Mouse (Mus musculus) heart, postnatal 0 days (tissue): ENCODE data around the gene S100a16. TPM values are rescaled to one million over a fixed set of nuclear protein-coding genes. Genes with fewer than 3 reads are reported as not detected.
A peak's percentile ranks its signal among the peaks of the same experiment; 100 is the strongest.

ENCODE experiments used
- ATAC-seq: fragments of 200-750 bp; cut with Nextera tagmentation; 2 replicates; pipeline ENCODE4 v1.8.0; 2017; ENCODE audit warnings: low read depth, moderate number of reproducible peaks, moderate library complexity; ENCODE audit not compliant: insufficient read depth
- DNase-seq: peaks from one replicate; pipeline ENCODE4 v3.0.0-alpha.2; 2016; ENCODE audit warnings: low spot score
- H3K27ac ChIP-seq: fragments of 300-500 bp; sonication (generic); 2 replicates; pipeline ENCODE4 v1.5.1; 2014; ENCODE audit warnings: low read depth, mild to moderate bottlenecking
- H3K27me3 ChIP-seq: fragments of 300-500 bp; sonication (generic); 2 replicates; pipeline ENCODE4 v1.6.1; 2014; ENCODE audit warnings: low read length, mixed read lengths; ENCODE audit not compliant: control insufficient read depth, insufficient read depth
- H3K36me3 ChIP-seq: fragments of 300-500 bp; sonication (generic); replicated peaks from 2 replicates; pipeline ENCODE4 v1.6.1; 2014; ENCODE audit warnings: low read length, mixed read lengths; ENCODE audit not compliant: control insufficient read depth, insufficient read depth
- H3K4me1 ChIP-seq: fragments of 300-500 bp; sonication (generic); 2 replicates; pipeline ENCODE4 v1.6.1; 2014; ENCODE audit warnings: antibody characterized with exemption; ENCODE audit not compliant: control insufficient read depth, insufficient read depth
- H3K4me2 ChIP-seq: fragments of 300-500 bp; sonication (generic); 2 replicates; pipeline ENCODE4 v1.6.1; 2014; ENCODE audit warnings: low read depth, mild to moderate bottlenecking, low read length, moderate library complexity
- H3K4me3 ChIP-seq: fragments of 300-500 bp; sonication (generic); 2 replicates; pipeline ENCODE4 v1.5.1; 2014; ENCODE audit warnings: low read depth, low read length
- H3K9ac ChIP-seq: fragments of 300-500 bp; sonication (generic); replicated peaks from 2 replicates; pipeline ENCODE4 v1.6.1; 2014; ENCODE audit warnings: low read depth, low read length, mixed read lengths
- H3K9me3 ChIP-seq: fragments of 300-500 bp; sonication (generic); replicated peaks from 2 replicates; pipeline ENCODE4 v1.6.1; 2016; ENCODE audit warnings: low read length; ENCODE audit not compliant: control insufficient read depth
- CTCF ChIP-seq: IDR thresholded peaks from 2 replicates; pipeline ENCODE4 v1.5.1; 2016; ENCODE audit warnings: antibody characterized with exemption, control low read depth, low read depth
- EP300 ChIP-seq: IDR thresholded peaks from 2 replicates; pipeline ENCODE4 v1.6.1; 2016; ENCODE audit warnings: antibody characterized with exemption, low read depth
- WGBS: fragments of 180-500 bp; shearing (Covaris S2); extraction: QIAGEN DNeasy Blood & Tissue Kit; methylation state at CpG from one replicate; pipeline ENCODE4 v1.1.7; 2014; 5-methylcytosine and 5-hydroxymethylcytosine counted together
- polyA plus RNA-seq: library from polyadenylated mRNA; unstranded; fragments of >200 nt; fragmentation: Nextera tagmentation; extraction: Ambion mirVana; gene quantifications from 2 replicates; pipeline ENCODE4 v1.2.1, GENCODE M21; 2015
- total RNA-seq: library from RNA; depleted of rRNA; stranded (reverse); fragments of >200 nt; gene quantifications from 2 replicates; pipeline ENCODE4 v1.2.3, GENCODE M21; 2014; ENCODE audit warnings: low replicate concordance; rRNA removed

S100a16 gene
- total and polyA plus RNA-seq, 2 experiments from 2014 or later: 89.8 to 131 TPM

DNA sequence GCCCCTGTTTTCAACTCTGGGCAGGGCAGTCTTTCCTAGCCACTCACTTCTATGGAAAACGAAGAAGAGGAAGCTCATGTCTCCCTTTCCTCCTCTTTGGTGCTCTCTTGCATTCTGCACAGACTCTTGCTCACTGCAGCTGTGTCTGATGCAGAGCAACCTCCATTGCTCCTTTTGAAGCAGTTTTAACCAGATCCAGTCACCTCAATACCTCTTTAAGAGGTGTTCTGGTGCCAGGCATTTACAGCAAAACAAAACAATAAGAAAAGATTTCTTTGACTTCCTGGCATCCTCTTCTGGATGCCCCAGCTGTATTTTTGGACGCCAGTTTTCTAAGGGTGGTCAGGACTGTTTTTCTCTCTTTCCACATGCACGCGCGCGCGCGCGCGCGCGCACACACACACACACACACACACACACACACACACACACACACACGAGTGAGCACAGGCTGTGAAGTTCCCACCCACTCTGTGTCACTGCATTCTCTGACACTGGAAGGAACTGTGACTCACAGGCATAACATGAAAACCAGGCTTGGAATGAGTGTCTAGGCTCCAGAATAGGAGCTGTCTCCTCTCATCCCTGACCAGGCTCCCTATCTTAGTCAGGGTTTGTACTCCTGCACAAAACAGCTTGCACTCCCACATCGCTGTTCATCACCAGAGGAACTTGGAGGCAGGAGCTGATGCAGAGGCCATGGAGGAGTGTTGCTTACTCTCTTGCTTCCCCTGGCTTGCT is 50.5 kb downstream of the S100a16 start:
- no peak overlapping the region for H3K4me3 ChIP-seq
- H3K4me2 ChIP-seq: no peak overlapping the region
- H3K9ac ChIP-seq: no peak overlapping the region
- no peaks in the 10 kb centered on the region for H3K27me3 ChIP-seq
- DNase-seq (no peak), ATAC-seq (peak; percentile 52; the same call in 1 of the 2 replicates)
- TF ChIP-seq EP300 (no peak), CTCF (no peak)
- 77% methylated on average over 14 of the region's 14 CpGs for WGBS
- peak overlapping the region; percentile 60 for H3K27ac ChIP-seq
- peaks cover 12% of the 10 kb centered on the region; the same call in 1 of the 2 replicates for H3K4me1 ChIP-seq
- no peaks in the 10 kb centered on the region for H3K9me3 ChIP-seq
- H3K36me3 ChIP-seq: no peaks in the 10 kb centered on the region

DNA sequence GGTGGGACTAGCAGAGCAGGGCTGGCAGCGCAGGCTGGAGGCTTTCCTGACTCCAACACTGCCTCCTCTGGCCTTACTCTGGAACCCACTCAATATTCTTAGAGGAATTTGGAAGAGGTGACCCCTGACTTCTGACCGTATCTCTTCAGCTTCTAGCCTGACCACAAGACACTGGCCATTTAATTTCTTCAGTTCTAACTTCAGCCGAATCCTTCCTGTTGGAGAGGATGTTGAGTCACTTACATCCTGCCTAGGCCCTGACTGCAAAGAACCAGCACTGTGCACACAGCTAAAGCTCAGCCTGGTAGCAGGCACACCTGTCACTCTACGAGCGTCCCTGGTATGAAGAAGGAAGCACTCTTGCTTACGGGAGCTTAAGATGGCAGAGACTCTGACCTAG is 52.3 kb downstream of the S100a16 start:
- no peak for DNase-seq
- H3K4me3 ChIP-seq: no peak overlapping the region
- 0 out of 2 replicates have a peak, but pooled peaks cover 3% of the 10 kb centered on the region for H3K9me3 ChIP-seq
- H3K36me3 ChIP-seq: no peaks in the 10 kb centered on the region
- no peak for ATAC-seq
- no peak overlapping the region for H3K4me2 ChIP-seq
- TF ChIP-seq CTCF (no peak), EP300 (no peak)
- H3K27me3 ChIP-seq: no peaks in the 10 kb centered on the region
- 0 out of 2 replicates have a peak, but pooled peaks cover 6% of the 10 kb centered on the region for H3K4me1 ChIP-seq
- H3K9ac ChIP-seq: no peak overlapping the region
- 71% methylated on average over 6 of the region's 6 CpGs for WGBS
- H3K27ac ChIP-seq: no peak overlapping the region

DNA sequence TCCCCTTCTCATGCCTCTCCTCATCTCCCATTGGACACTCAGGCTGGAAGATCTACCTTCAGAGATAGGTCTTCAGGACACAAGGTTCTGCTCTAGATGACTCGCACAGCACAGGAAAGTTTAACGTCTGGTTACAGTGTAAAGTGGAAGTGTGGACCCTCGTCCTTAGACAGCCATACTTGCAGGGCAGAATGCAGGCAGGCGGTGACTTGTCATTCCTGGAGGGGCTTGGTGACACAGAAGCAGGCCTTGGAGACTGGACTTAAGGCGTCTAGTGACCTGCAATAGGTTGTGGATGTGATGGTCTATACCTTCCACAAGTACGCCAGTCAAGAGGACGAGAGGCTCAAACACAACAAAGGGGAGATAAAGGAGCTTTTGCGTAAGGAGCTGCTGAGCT is 52.9 kb downstream of the S100a16 start, which contains the start of gene S100a2:
S100a2 (plus strand) TSS at position 301 of the 400 bp plus-strand sequence.
- TF ChIP-seq CTCF (no peak), EP300 (no peak)
- Histone ChIP-seq H3K27ac (no peak within 1 kb of the TSS), H3K4me1 (0 out of 2 replicates have a peak, but pooled peaks cover 6% of the 10 kb centered on the region), H3K4me3 (no peak within 1 kb of the TSS), H3K36me3 (no peaks in the 10 kb centered on the region), H3K9me3 (0 out of 2 replicates have a peak, but pooled peaks cover 3% of the 10 kb centered on the region), H3K27me3 (no peaks in the 10 kb centered on the region), H3K4me2 (no peak within 1 kb of the TSS), H3K9ac (no peak within 1 kb of the TSS)
- 81% methylated on average over 8 of the region's 8 CpGs for WGBS
- ATAC-seq: no peak
- no peak for DNase-seq

Other genes starting within 250 kb of the S100a16 start
- gene Gatad2b, start 244.1 kb upstream of the S100a16 start, total RNA-seq: 14.1 and 25.3 TPM in 2 replicates
- 5.8 and 6.4 TPM in 2 replicates for gene Gatad2b, start 244.1 kb upstream of the S100a16 start, polyA plus RNA-seq
- gene Slc27a3, start 147.3 kb upstream of the S100a16 start, total RNA-seq: 3.3 and 6.2 TPM in 2 replicates
- gene Slc27a3, start 147.3 kb upstream of the S100a16 start, polyA plus RNA-seq: 2.3 and 2.4 TPM in 2 replicates
- 26.1 and 26.6 TPM in 2 replicates for gene Ints3, start 103.6 kb upstream of the S100a16 start, total RNA-seq
- gene Ints3, start 103.6 kb upstream of the S100a16 start, polyA plus RNA-seq: 7.8 and 8.3 TPM in 2 replicates
- 26.4 and 30.9 TPM in 2 replicates for gene Npr1, start 71.4 kb upstream of the S100a16 start, total RNA-seq
- gene Npr1, start 71.4 kb upstream of the S100a16 start, polyA plus RNA-seq: 10.2 and 11.2 TPM in 2 replicates
- 46.8 and 53.5 TPM in 2 replicates for gene Ilf2, start 61.1 kb upstream of the S100a16 start, total RNA-seq
- 60.2 and 60.8 TPM in 2 replicates for gene Ilf2, start 61.1 kb upstream of the S100a16 start, polyA plus RNA-seq
- gene Snapin, start 46.2 kb upstream of the S100a16 start, total RNA-seq: 44.3 and 59.2 TPM in 2 replicates
- gene Snapin, start 46.2 kb upstream of the S100a16 start, polyA plus RNA-seq: 85.5 and 90.5 TPM in 2 replicates
- 117 and 121 TPM in 2 replicates for gene Chtop, start 27.8 kb upstream of the S100a16 start, total RNA-seq
- 79.0 and 85.1 TPM in 2 replicates for gene Chtop, start 27.8 kb upstream of the S100a16 start, polyA plus RNA-seq
- 221 and 462 TPM in 2 replicates for gene S100a1, start 22.9 kb upstream of the S100a16 start, total RNA-seq
- 721 and 746 TPM in 2 replicates for gene S100a1, start 22.9 kb upstream of the S100a16 start, polyA plus RNA-seq
- gene S100a13, start 22.8 kb upstream of the S100a16 start, total RNA-seq: 45.9 and 86.2 TPM in 2 replicates
- 144 and 146 TPM in 2 replicates for gene S100a13, start 22.8 kb upstream of the S100a16 start, polyA plus RNA-seq
- 7.2 TPM in 1 of 2 replicates, not detected in the other for gene S100a14, start 10.4 kb upstream of the S100a16 start, total RNA-seq
- gene S100a14, start 10.4 kb upstream of the S100a16 start, polyA plus RNA-seq: 0.12 TPM in 1 of 2 replicates, not detected in the other
- not detected in 2 replicates for gene S100a3, start 23.3 kb downstream of the S100a16 start, total RNA-seq
- 0.16 TPM in 1 of 2 replicates, not detected in the other for gene S100a3, start 23.3 kb downstream of the S100a16 start, polyA plus RNA-seq
- gene S100a2, start 53.0 kb downstream of the S100a16 start, total RNA-seq: not detected in 2 replicates
- not detected in 2 replicates for gene S100a2, start 53.0 kb downstream of the S100a16 start, polyA plus RNA-seq
- gene Gm42674, start 64.7 kb downstream of the S100a16 start, total RNA-seq: not detected in 2 replicates
- not detected in 2 replicates for gene Gm42674, start 64.7 kb downstream of the S100a16 start, polyA plus RNA-seq
- 1.3 TPM in 1 of 2 replicates, not detected in the other for gene S100a4, start 66.5 kb downstream of the S100a16 start, total RNA-seq
- gene S100a4, start 66.5 kb downstream of the S100a16 start, polyA plus RNA-seq: 4.4 and 4.8 TPM in 2 replicates
- not detected in 2 replicates for gene S100a5, start 71.3 kb downstream of the S100a16 start, total RNA-seq
- not detected in 2 replicates for gene S100a5, start 71.3 kb downstream of the S100a16 start, polyA plus RNA-seq
- 16.5 and 82.9 TPM in 2 replicates for gene S100a6, start 75.6 kb downstream of the S100a16 start, total RNA-seq
- 97.5 and 110 TPM in 2 replicates for gene S100a6, start 75.6 kb downstream of the S100a16 start, polyA plus RNA-seq
- gene S100a7a, start 116.8 kb downstream of the S100a16 start, total RNA-seq: not detected in 2 replicates
- not detected in 2 replicates for gene S100a7a, start 116.8 kb downstream of the S100a16 start, polyA plus RNA-seq
- gene S100a8, start 131.7 kb downstream of the S100a16 start, total RNA-seq: 4.2 and 14.6 TPM in 2 replicates
- gene S100a8, start 131.7 kb downstream of the S100a16 start, polyA plus RNA-seq: 20.3 and 21.0 TPM in 2 replicates
- 11.6 and 12.7 TPM in 2 replicates for gene S100a9, start 158.5 kb downstream of the S100a16 start, total RNA-seq
- gene S100a9, start 158.5 kb downstream of the S100a16 start, polyA plus RNA-seq: 13.6 and 14.0 TPM in 2 replicates
- gene Pglyrp4, start 189.7 kb downstream of the S100a16 start, total RNA-seq: not detected in 2 replicates
- not detected in 2 replicates for gene Pglyrp4, start 189.7 kb downstream of the S100a16 start, polyA plus RNA-seq
- not detected in 2 replicates for gene Gm5849, start 240.6 kb downstream of the S100a16 start, total RNA-seq
- not detected in 2 replicates for gene Gm5849, start 240.6 kb downstream of the S100a16 start, polyA plus RNA-seq